Mouse (Mus musculus) frontal cortex, postnatal 10 days (tissue): ENCODE results near the gene Tmem53.
A peak's percentile ranks its signal among the peaks of the same experiment; 100 is the strongest.
"Not testable (repeated sequence)": the region's sequence is repeated elsewhere in the genome, so short reads cannot be mapped to it uniquely, and the experiment has no call there.

Experiments used
- DNase-seq, 2 experiments: peaks; one replicate each; pipeline ENCODE4 v3.0.0; 2022; ENCODE audit warnings: low spot score in 2 of 2, mixed read lengths in 1 of 2

The Tmem53 gene

GRCm38 (mm10) chr4:117250982-117251381, 769 bp upstream of the Tmem53 start:
- no peak for DNase-seq

DNA sequence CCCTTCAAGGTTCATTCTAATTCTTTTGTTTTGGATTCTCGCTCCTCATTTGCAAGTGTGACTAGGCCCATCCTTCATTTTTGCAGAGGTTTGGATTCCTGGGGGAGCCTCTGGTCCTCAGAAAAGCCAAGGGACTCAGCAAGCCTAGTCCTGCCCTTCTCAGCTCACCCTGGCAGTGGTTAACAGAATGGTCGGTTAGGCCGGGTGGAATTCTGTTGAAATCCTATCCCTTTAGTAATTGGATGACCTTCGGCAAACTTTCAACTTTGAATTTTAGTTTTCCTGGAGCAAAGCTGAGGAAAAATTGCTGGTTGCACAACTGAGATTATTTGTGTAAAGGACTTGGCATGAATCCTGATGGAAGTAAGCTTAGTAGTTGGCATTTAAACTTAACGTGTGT, 600 bp downstream of the Tmem53 start:
- DNase-seq, result no peak

- DNase-seq, result no peak
Observed at GRCm38 (mm10) chr4:117252755-117253154, 1.0 kb downstream of the Tmem53 start.

DNA sequence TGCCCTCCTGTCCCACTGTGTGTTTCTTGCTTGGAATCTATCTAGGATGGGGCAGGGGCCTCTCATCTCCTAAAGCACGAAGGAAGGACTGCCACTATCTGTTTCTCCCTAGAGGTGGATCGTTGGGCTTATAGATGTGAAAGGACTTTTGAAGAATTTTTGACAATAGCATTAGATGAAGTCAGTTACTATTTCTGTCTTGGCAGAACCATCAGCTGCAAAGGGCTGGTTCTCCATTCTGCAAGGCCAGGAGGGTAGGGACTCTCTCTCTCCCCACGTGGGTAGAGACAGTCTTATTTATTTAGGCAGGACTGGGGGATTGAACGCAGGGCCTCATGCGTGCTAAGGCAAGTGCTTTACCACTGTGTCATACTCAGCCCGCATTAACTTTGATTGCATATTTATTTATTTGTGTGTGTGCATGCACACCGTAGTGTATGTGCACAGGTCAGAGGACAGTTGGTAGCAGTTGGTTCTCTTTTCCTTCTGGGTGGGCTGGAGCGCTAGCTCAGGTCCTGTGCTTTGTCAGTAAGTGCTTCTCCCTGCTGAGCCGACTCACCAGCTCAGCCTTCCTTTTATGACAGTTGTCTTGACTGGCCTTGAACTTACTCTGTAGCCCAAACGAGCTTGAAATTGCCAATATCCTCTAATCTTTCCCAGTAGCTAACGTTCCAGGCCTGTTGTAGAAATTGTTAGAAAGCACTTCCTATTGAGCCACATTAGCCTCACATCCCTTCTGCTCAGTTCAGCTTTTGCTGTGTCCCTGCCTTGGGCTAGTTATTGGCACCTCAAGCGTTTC, 1.7 kb downstream of the Tmem53 start:
- no peak for DNase-seq

DNA sequence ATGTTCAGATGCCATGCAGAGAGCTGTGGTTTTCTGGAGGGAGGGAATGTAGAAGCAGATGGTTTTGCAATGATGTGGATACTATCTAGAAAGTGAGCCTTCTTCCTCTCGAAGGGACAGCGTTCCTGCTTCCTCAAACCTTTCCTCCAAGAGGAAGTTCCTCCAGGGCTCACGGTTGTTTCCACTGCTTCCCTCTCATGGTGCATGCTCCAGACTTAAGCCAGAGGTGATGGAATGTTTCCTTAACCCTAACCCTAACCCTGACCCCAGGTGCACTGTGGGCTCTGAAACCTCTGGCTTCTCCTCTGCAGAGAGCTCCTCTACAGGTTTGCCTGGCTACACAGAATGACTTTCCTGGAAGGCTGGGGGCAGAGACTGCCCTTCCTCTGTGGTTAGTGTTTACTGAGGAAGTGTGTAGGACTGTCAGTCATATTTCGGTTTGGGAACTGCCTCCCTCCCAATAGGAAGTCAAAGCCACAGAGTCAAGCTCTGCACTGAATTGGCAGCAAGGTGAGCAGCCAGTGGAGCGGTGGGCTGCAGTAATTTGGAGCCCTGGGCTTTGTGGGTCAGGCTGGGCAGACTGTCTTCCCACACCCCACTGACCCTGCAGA, 2.4 kb downstream of the Tmem53 start:
- no peak for DNase-seq

DNA sequence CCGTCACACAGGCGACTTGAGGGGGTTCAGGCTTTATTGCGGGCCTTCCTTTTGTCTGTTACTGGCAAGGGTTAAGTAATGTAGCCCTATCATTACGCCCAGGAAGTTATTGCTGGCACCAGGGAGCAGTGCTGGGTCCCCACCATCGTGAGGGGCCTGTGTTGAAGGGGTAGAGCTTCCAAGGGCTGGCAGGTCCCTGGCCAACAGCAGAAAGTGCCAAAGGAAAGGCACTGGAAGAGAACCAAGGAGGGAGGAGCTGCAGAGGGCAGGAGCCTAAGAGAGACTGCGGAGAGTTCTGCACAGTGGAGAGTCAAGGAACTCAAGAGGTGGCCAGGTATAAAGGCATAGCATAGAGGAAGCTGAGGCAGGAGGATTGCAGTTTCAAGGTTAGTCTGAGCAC, 2.9 kb downstream of the Tmem53 start:
- DNase-seq, result no peak

GRCm38 (mm10) chr4:117259909-117260308, 8.2 kb downstream of the Tmem53 start:
- DNase-seq, result not testable (repeated sequence)

DNA sequence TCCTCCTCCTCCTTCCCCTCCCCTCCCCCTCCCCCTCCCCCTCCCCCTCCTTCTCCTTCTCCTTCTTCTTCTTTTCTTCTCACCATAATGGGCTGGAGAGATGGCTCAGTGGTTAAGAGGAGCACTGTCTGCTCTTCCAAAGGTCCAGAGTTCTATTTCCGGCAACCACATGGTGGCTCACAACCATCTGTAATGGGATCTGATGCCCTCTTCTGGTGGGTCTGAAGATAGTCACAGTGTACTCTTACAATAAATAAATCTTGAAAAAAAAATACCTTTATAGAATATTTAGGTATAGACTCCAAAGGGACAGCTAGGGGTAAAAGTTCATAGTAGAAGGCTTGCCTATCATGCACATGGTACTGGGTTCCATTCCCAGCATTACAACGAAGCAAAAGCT, 9.5 kb downstream of the Tmem53 start:
- no peak for DNase-seq

GRCm38 (mm10) chr4:117262101-117262913, 10.6 kb downstream of the Tmem53 start:
- DNase-seq, result no peak

GRCm38 (mm10) chr4:117262987-117263386, 11.2 kb downstream of the Tmem53 start:
- no peak for DNase-seq

GRCm38 (mm10) chr4:117267284-117267683, 15.5 kb downstream of the Tmem53 start:
- peak; percentile 47 to 73 for DNase-seq

DNA sequence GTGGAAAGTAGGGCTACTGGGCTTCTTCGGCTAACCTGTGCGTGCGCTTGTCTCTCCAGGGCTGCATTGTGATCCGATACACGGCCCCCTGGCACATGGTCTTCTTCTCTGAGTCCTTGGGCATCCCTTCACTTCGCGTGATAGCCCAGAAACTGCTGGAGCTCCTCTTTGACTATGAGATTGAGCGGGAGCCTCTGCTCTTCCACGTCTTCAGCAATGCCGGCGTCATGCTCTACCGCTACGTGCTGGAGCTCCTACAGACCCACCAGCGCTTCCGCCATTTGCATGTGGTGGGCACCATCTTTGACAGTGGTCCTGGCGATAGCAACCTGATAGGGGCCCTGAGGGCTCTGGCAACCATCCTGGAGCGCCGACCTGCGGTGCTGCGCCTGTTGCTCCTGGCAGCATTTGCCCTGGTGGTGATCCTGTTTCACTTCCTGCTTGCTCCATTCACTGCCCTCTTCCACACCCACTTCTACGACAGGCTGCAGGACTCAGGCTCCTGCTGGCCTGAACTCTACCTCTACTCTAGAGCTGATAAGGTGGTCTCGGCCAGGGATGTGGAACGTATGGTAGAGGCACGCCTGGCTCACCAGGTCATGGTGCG, 16.2 kb downstream of the Tmem53 start:
- no peak for DNase-seq

DNA sequence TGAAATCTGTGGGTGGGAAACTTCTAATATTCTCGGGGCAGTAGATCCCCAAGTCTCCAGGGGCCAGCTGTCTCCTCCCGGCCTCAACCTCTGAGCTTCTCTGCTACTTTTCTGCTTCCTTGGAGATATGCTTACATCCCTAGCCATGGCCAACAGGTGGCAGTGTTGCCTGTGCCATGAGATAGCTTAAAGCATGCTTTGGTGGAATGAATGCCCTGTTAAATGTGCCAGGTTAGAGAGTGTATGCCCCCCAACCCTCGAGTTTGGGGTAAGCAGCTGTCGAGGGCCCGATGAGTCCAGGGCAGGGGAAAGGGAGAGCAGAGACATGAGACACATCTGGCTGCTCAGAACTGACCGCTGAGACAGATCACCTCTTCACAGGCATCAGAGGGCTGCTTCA, 18.5 kb downstream of the Tmem53 start:
- DNase-seq, result peak; percentile 50 to 71

- DNase-seq, result no peak
Observed at GRCm38 (mm10) chr4:117272459-117272858, 20.7 kb downstream of the Tmem53 start.

- no peak for DNase-seq
Observed at GRCm38 (mm10) chr4:117274720-117275119, 23.0 kb downstream of the Tmem53 start.

GRCm38 (mm10) chr4:117276281-117276711, 24.5 kb downstream of the Tmem53 start:
- DNase-seq, result no peak

- DNase-seq, result no peak
Observed at GRCm38 (mm10) chr4:117277021-117277420, 25.3 kb downstream of the Tmem53 start.

GRCm38 (mm10) chr4:117277687-117278086, 25.9 kb downstream of the Tmem53 start:
- DNase-seq, result no peak

GRCm38 (mm10) chr4:117278381-117279252, 26.9 kb downstream of the Tmem53 start:
- no peak for DNase-seq

GRCm38 (mm10) chr4:117279253-117279642, 27.5 kb downstream of the Tmem53 start:
- no peak for DNase-seq

DNA sequence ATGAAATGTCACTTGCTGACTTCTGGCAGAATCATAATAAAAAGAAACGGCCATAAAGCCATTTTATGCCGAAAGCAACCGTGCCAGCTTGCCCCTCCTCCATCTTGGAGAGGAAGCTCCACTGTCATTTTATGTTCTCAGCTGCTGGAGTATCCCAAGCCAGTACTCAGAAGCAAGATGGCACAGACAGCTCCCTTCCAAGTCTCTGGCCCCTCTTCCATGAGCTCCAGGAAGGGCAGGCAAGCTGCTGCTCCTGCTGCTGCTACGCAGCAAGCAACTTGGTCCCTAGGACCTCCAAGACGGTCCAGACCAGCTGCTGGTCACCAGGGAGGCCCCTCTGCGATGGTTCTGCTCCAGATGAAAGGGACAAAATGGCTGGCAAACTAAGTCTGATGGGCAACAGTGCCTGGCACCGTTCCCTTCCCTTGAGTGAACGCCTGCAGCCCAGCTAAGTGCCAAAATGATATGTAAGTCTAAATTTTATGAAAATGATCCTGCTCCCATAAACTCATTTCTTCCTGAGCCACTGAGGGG, 28.7 kb downstream of the Tmem53 start:
- DNase-seq, result no peak
